Mouse (Mus musculus) kidney, postnatal 0 days (tissue): ENCODE measurements at regions not wholly inside any gene's neighbourhood (a gene's known extent, or its start where the extent isn't known, plus 50 kb on each side); places are given as distances from the start of the nearest gene placed in this dataset.
A peak's percentile ranks its signal among the peaks of the same experiment; 100 is the strongest.

ENCODE experiments used
- ATAC-seq: fragments of 200-750 bp; cut with Nextera tagmentation; replicated peaks from 2 replicates; pipeline ENCODE4 v1.8.0; 2017; ENCODE audit warnings: low read depth, moderate number of reproducible peaks, moderate TSS enrichment, moderate library complexity; ENCODE audit not compliant: low FRiP score
- DNase-seq: peaks from one replicate; pipeline ENCODE4 v3.0.0-alpha.2; 2016; ENCODE audit warnings: low spot score
- H3K27ac ChIP-seq: fragments of 300-500 bp; sonication (generic); 2 replicates; pipeline ENCODE4 v1.5.1; 2014; ENCODE audit warnings: mild to moderate bottlenecking
- H3K27me3 ChIP-seq: fragments of 300-500 bp; sonication (generic); 2 replicates; pipeline ENCODE4 v1.6.1; 2014; ENCODE audit warnings: low read length, mixed read lengths; ENCODE audit not compliant: insufficient read depth
- H3K36me3 ChIP-seq: fragments of 300-500 bp; sonication (generic); 2 replicates; pipeline ENCODE4 v1.6.1; 2014; ENCODE audit warnings: low read length, mixed read lengths; ENCODE audit not compliant: insufficient read depth
- H3K4me1 ChIP-seq: fragments of 300-500 bp; sonication (generic); replicated peaks from 2 replicates; pipeline ENCODE4 v1.6.1; 2014; ENCODE audit warnings: antibody characterized with exemption, low read length, mixed read lengths; ENCODE audit not compliant: insufficient read depth
- H3K4me2 ChIP-seq: fragments of 300-500 bp; sonication (generic); 2 replicates; pipeline ENCODE4 v1.6.1; 2014; ENCODE audit warnings: mild to moderate bottlenecking, low read length, moderate library complexity, mixed read lengths
- H3K4me3 ChIP-seq: fragments of 300-500 bp; sonication (generic); replicated peaks from 2 replicates; pipeline ENCODE4 v1.5.1; 2014; ENCODE audit warnings: low read depth, low read length
- H3K9ac ChIP-seq: fragments of 300-500 bp; sonication (generic); 2 replicates; pipeline ENCODE4 v1.6.1; 2014; ENCODE audit warnings: low read depth, low read length
- H3K9me3 ChIP-seq: fragments of 300-500 bp; sonication (generic); replicated peaks from 2 replicates; pipeline ENCODE4 v1.6.1; 2016; ENCODE audit warnings: low read length, inconsistent platforms, mixed read lengths
- CTCF ChIP-seq: IDR thresholded peaks from 2 replicates; pipeline ENCODE4 v1.5.1; 2016; ENCODE audit warnings: antibody characterized with exemption, low read depth, mild to moderate bottlenecking, moderate library complexity
- WGBS: fragments of 180-500 bp; shearing (Covaris S2); extraction: QIAGEN DNeasy Blood & Tissue Kit; methylation state at CpG from one replicate; pipeline ENCODE4 v1.1.7; 2014; 5-methylcytosine and 5-hydroxymethylcytosine counted together

- ATAC-seq (no peak), DNase-seq (no peak)
- Histone ChIP-seq H3K9me3 (no peaks in the 10 kb centered on the region), H3K36me3 (no peaks in the 10 kb centered on the region), H3K4me1 (peaks cover 3% of the 10 kb centered on the region; the same call in 1 of the 2 replicates), H3K27ac (no peak overlapping the region), H3K4me2 (no peak overlapping the region), H3K9ac (no peak overlapping the region), H3K27me3 (no peaks in the 10 kb centered on the region), H3K4me3 (no peak overlapping the region)
- WGBS: 43% methylated on average over 5 of the region's 5 CpGs
- TF ChIP-seq CTCF: no peak
These were observed 158.1 kb upstream of the Gm5148 start for GRCm38 (mm10) chr3:37882417-37882816.

- H3K27ac ChIP-seq: no peak overlapping the region
These were observed 156.7 kb upstream of the Gm5148 start for GRCm38 (mm10) chr3:37881016-37881415.

GRCm38 (mm10) chr3:37879056-37879455, 154.8 kb upstream of the Gm5148 start:
- Histone ChIP-seq H3K27me3 (no peaks in the 10 kb centered on the region), H3K36me3 (no peaks in the 10 kb centered on the region), H3K9ac (no peak overlapping the region), H3K4me1 (0 out of 2 replicates have a peak, but pooled peaks cover 3% of the 10 kb centered on the region), H3K27ac (no peak overlapping the region), H3K4me2 (no peak overlapping the region), H3K9me3 (no peaks in the 10 kb centered on the region), H3K4me3 (no peak overlapping the region)
- DNase-seq (no peak), ATAC-seq (no peak)
- TF ChIP-seq CTCF: no peak
- WGBS: 65% methylated on average over 6 of the region's 6 CpGs

More at GRCm38 (mm10) chr3:37881016-37881415, 156.7 kb upstream of the Gm5148 start:
- H3K4me2 ChIP-seq: no peak overlapping the region
- WGBS: 85% methylated on average over 2 of the region's 2 CpGs
- DNase-seq (no peak), ATAC-seq (no peak)
- H3K9me3 ChIP-seq: no peaks in the 10 kb centered on the region
- no peak for TF ChIP-seq CTCF
- H3K27me3 ChIP-seq: no peaks in the 10 kb centered on the region
- H3K4me1 ChIP-seq: 0 out of 2 replicates have a peak, but pooled peaks cover 3% of the 10 kb centered on the region
- no peak overlapping the region for H3K9ac ChIP-seq
- no peak overlapping the region for H3K4me3 ChIP-seq
- H3K36me3 ChIP-seq: no peaks in the 10 kb centered on the region

- ATAC-seq (no peak), DNase-seq (peak; percentile 70)
- TF ChIP-seq CTCF: no peak
These were observed 151.9 kb upstream of the Gm5148 start for GRCm38 (mm10) chr3:37876016-37876765.

GRCm38 (mm10) chr3:37875331-37876015, 151.2 kb upstream of the Gm5148 start:
- 28% methylated on average over 6 of the region's 6 CpGs for WGBS
- Histone ChIP-seq H3K27ac (peak overlapping the region; percentile 72), H3K9me3 (no peaks in the 10 kb centered on the region), H3K9ac (no peak overlapping the region), H3K4me1 (0 out of 2 replicates have a peak, but pooled peaks cover 3% of the 10 kb centered on the region), H3K36me3 (no peaks in the 10 kb centered on the region), H3K27me3 (no peaks in the 10 kb centered on the region), H3K4me3 (no peak overlapping the region), H3K4me2 (no peak overlapping the region)
- 0 out of 2 replicates have a peak, but pooled peaks have one; percentile 16 for TF ChIP-seq CTCF
- peak; percentile 91 for DNase-seq
- ATAC-seq: peak; percentile 80

More at GRCm38 (mm10) chr3:37876016-37876765, 151.9 kb upstream of the Gm5148 start:
- H3K27me3 ChIP-seq: no peaks in the 10 kb centered on the region
- peak overlapping the region; percentile 72 for H3K27ac ChIP-seq
- WGBS: 73% methylated on average over 13 of the region's 13 CpGs
- H3K36me3 ChIP-seq: no peaks in the 10 kb centered on the region
- H3K4me1 ChIP-seq: 0 out of 2 replicates have a peak, but pooled peaks cover 3% of the 10 kb centered on the region
- H3K4me2 ChIP-seq: no peak overlapping the region
- no peaks in the 10 kb centered on the region for H3K9me3 ChIP-seq
- no peak overlapping the region for H3K9ac ChIP-seq
- no peak overlapping the region for H3K4me3 ChIP-seq

GRCm38 (mm10) chr3:37874864-37875263, 150.6 kb upstream of the Gm5148 start:
- Histone ChIP-seq H3K27ac (peak overlapping the region; percentile 72), H3K9ac (no peak overlapping the region), H3K9me3 (no peaks in the 10 kb centered on the region), H3K4me2 (no peak overlapping the region), H3K36me3 (no peaks in the 10 kb centered on the region), H3K4me3 (no peak overlapping the region), H3K4me1 (0 out of 2 replicates have a peak, but pooled peaks cover 3% of the 10 kb centered on the region), H3K27me3 (no peaks in the 10 kb centered on the region)
- TF ChIP-seq CTCF: no peak
- ATAC-seq (no peak), DNase-seq (peak; percentile 76)
- WGBS: 62% methylated on average over 6 of the region's 6 CpGs
